Mouse (Mus musculus) heart, adult 2 months (tissue): ENCODE data around the gene Ctbp2.

Experiments
- CTCF ChIP-seq: fragments of 200-600 bp; IDR thresholded peaks from 2 replicates; pipeline ENCODE4 v1.8.1; 2022; ENCODE audit warnings: antibody characterized with exemption, mild to moderate bottlenecking, moderate library complexity
- EP300 ChIP-seq: fragments of 200-500 bp; IDR thresholded peaks from 2 replicates; pipeline ENCODE4 v1.6.1; 2011; ENCODE audit warnings: low read depth, low read length, control low read depth; ENCODE audit not compliant: insufficient read depth
- POLR2A ChIP-seq: fragments of 200-500 bp; IDR thresholded peaks from 2 replicates; pipeline ENCODE4 v1.6.1; 2011; ENCODE audit warnings: mild to moderate bottlenecking, low read depth, low read length, control low read depth; ENCODE audit not compliant: insufficient read depth

- TF ChIP-seq POLR2A (no peak), CTCF (no peak), EP300 (no peak)
Observed at GRCm38 (mm10) chr7:133008663-133009062, 115.5 kb downstream of the Ctbp2 start.
